Mouse (Mus musculus): Measurements from ENCODE around the gene Slc4a2. TPM values are rescaled to one million over a fixed set of nuclear protein-coding genes. Genes with fewer than 3 reads are reported as not detected.
A peak's percentile ranks its signal among the peaks of the same experiment; 100 is the strongest.
"Not testable (repeated sequence)": the region's sequence is repeated elsewhere in the genome, so short reads cannot be mapped to it uniquely, and the experiment has no call there.

Gene Slc4a2
- polyA plus RNA-seq, 1 experiment = 88.0 TPM

- Histone ChIP-seq H3K27ac (ENCODE audit: insufficient read depth, low read length) (no peak overlapping the region), H3K27me3 (ENCODE audit: control insufficient read depth, insufficient read depth, low read length) (no peaks in the 10 kb centered on the region), H3K4me1 (ENCODE audit: control insufficient read depth, insufficient read depth, low read length) (peaks cover 10% of the 10 kb centered on the region), H3K4me3 (replicated peaks; ENCODE audit: insufficient read depth, low read depth, low read length) (peak overlapping the region; percentile 17)
- no peak for TF ChIP-seq CTCF (IDR thresholded peaks at IDR 0.05; ENCODE audit: borderline replicate concordance, insufficient read depth, low read depth, low read length)
- no peak for TF ChIP-seq POLR2A (IDR thresholded peaks at IDR 0.05; ENCODE audit: borderline replicate concordance, insufficient read depth, low read length)
- no peak for DNase-seq
- 41% methylated on average over 25 of the region's 26 CpGs for WGBS
Measured at GRCm38 (mm10) chr5:24388246-24388915, 35.3 kb upstream of the Slc4a2 start.

GRCm38 (mm10) chr5:24389011-24389657 lies 34.5 kb upstream of the Slc4a2 start:
- DNase-seq = no peak
- Histone ChIP-seq H3K4me3 (replicated peaks; ENCODE audit: insufficient read depth, low read depth, low read length) (no peak overlapping the region), H3K27ac (ENCODE audit: insufficient read depth, low read length) (no peak overlapping the region), H3K4me1 (ENCODE audit: control insufficient read depth, insufficient read depth, low read length) (peaks cover 9% of the 10 kb centered on the region), H3K27me3 (ENCODE audit: control insufficient read depth, insufficient read depth, low read length) (no peaks in the 10 kb centered on the region)
- 76% methylated on average over 7 of the region's 7 CpGs for WGBS
- TF ChIP-seq POLR2A (IDR thresholded peaks at IDR 0.05; ENCODE audit: borderline replicate concordance, insufficient read depth, low read length) = no peak
- no peak for TF ChIP-seq CTCF (IDR thresholded peaks at IDR 0.05; ENCODE audit: borderline replicate concordance, insufficient read depth, low read depth, low read length)

GRCm38 (mm10) chr5:24389658-24390020 lies 34.0 kb upstream of the Slc4a2 start:
- no peak for TF ChIP-seq POLR2A (IDR thresholded peaks at IDR 0.05; ENCODE audit: borderline replicate concordance, insufficient read depth, low read length)
- no peak for TF ChIP-seq CTCF (IDR thresholded peaks at IDR 0.05; ENCODE audit: borderline replicate concordance, insufficient read depth, low read depth, low read length)
- Histone ChIP-seq H3K27ac (ENCODE audit: insufficient read depth, low read length) (no peak overlapping the region), H3K27me3 (ENCODE audit: control insufficient read depth, insufficient read depth, low read length) (no peaks in the 10 kb centered on the region), H3K4me1 (ENCODE audit: control insufficient read depth, insufficient read depth, low read length) (peaks cover 5% of the 10 kb centered on the region; the same call in 1 of the 2 replicates), H3K4me3 (replicated peaks; ENCODE audit: insufficient read depth, low read depth, low read length) (no peak overlapping the region)
- 85% methylated on average over 4 of the region's 4 CpGs for whole genome bisulfite sequencing
- DNase-seq = no peak

GRCm38 (mm10) chr5:24391864-24392263 lies 31.8 kb upstream of the Slc4a2 start, which contains the start of gene Atg9b:
TSS of gene Atg9b (minus strand) at chr5:24392143.
- peaks cover 5% of the 10 kb centered on the region; the same call in 1 of the 2 replicates for H3K4me1 ChIP-seq (ENCODE audit: control insufficient read depth, insufficient read depth, low read length)
- no peak for DNase-seq
- no peak within 1 kb of the TSS for H3K4me3 ChIP-seq (replicated peaks; ENCODE audit: insufficient read depth, low read depth, low read length)
- 82% methylated on average over 7 of the region's 7 CpGs for WGBS
- no peaks in the 10 kb centered on the region for H3K27me3 ChIP-seq (ENCODE audit: control insufficient read depth, insufficient read depth, low read length)
- no peak for TF ChIP-seq POLR2A (IDR thresholded peaks at IDR 0.05; ENCODE audit: borderline replicate concordance, insufficient read depth, low read length)
- no peak for TF ChIP-seq CTCF (IDR thresholded peaks at IDR 0.05; ENCODE audit: borderline replicate concordance, insufficient read depth, low read depth, low read length)
- H3K27ac ChIP-seq (ENCODE audit: insufficient read depth, low read length) = no peak within 1 kb of the TSS

GRCm38 (mm10) chr5:24392724-24393123 lies 30.9 kb upstream of the Slc4a2 start:
- H3K4me3 ChIP-seq (replicated peaks; ENCODE audit: insufficient read depth, low read depth, low read length) = no peak overlapping the region
- H3K27ac ChIP-seq (ENCODE audit: insufficient read depth, low read length) = no peak overlapping the region
- DNase-seq = no peak
- H3K27me3 ChIP-seq (ENCODE audit: control insufficient read depth, insufficient read depth, low read length) = no peaks in the 10 kb centered on the region
- no peak for TF ChIP-seq CTCF (IDR thresholded peaks at IDR 0.05; ENCODE audit: borderline replicate concordance, insufficient read depth, low read depth, low read length)
- TF ChIP-seq POLR2A (IDR thresholded peaks at IDR 0.05; ENCODE audit: borderline replicate concordance, insufficient read depth, low read length) = no peak
- no peaks in the 10 kb centered on the region for H3K4me1 ChIP-seq (ENCODE audit: control insufficient read depth, insufficient read depth, low read length)
- WGBS = 81% methylated on average over 7 of the region's 7 CpGs

GRCm38 (mm10) chr5:24393392-24393997 lies 30.1 kb upstream of the Slc4a2 start, which contains the start of gene Abcb8:
TSS of gene Abcb8 (plus strand) at chr5:24393663.
- H3K4me1 ChIP-seq (ENCODE audit: control insufficient read depth, insufficient read depth, low read length) = no peaks in the 10 kb centered on the region
- TF ChIP-seq POLR2A (IDR thresholded peaks at IDR 0.05; ENCODE audit: borderline replicate concordance, insufficient read depth, low read length) (no peak), CTCF (IDR thresholded peaks at IDR 0.05; ENCODE audit: borderline replicate concordance, insufficient read depth, low read depth, low read length) (peak; percentile 69; the same call in 1 of the 2 replicates)
- H3K4me3 ChIP-seq (replicated peaks; ENCODE audit: insufficient read depth, low read depth, low read length) = peak within 1 kb of the TSS; percentile 79
- WGBS = 25% methylated on average over 7 of the region's 7 CpGs
- DNase-seq = peak; percentile 72 to 76
- H3K27me3 ChIP-seq (ENCODE audit: control insufficient read depth, insufficient read depth, low read length) = no peaks in the 10 kb centered on the region
- H3K27ac ChIP-seq (ENCODE audit: insufficient read depth, low read length) = peak within 1 kb of the TSS; percentile 51

- Histone ChIP-seq H3K27me3 (ENCODE audit: control insufficient read depth, insufficient read depth, low read length) (no peaks in the 10 kb centered on the region), H3K27ac (ENCODE audit: insufficient read depth, low read length) (peak overlapping the region; percentile 51), H3K4me3 (replicated peaks; ENCODE audit: insufficient read depth, low read depth, low read length) (peak overlapping the region; percentile 79), H3K4me1 (ENCODE audit: control insufficient read depth, insufficient read depth, low read length) (no peaks in the 10 kb centered on the region)
- WGBS = under 1% methylated on average over 36 of the region's 36 CpGs
- TF ChIP-seq CTCF (IDR thresholded peaks at IDR 0.05; ENCODE audit: borderline replicate concordance, insufficient read depth, low read depth, low read length) = peak; percentile 76
- peak; percentile 62; the same call in 1 of the 2 replicates for TF ChIP-seq POLR2A (IDR thresholded peaks at IDR 0.05; ENCODE audit: borderline replicate concordance, insufficient read depth, low read length)
- peak; percentile 98 for DNase-seq
Measured at GRCm38 (mm10) chr5:24394165-24394894, 29.3 kb upstream of the Slc4a2 start.

GRCm38 (mm10) chr5:24396254-24396653 lies 27.4 kb upstream of the Slc4a2 start:
- not testable (repeated sequence) for H3K27ac ChIP-seq (ENCODE audit: insufficient read depth, low read length); H3K27me3 ChIP-seq (ENCODE audit: control insufficient read depth, insufficient read depth, low read length); DNase-seq; H3K4me3 ChIP-seq (replicated peaks; ENCODE audit: insufficient read depth, low read depth, low read length)
- peaks cover 15% of the 10 kb centered on the region for H3K4me1 ChIP-seq (ENCODE audit: control insufficient read depth, insufficient read depth, low read length)
- 93% methylated on average over 6 of the region's 6 CpGs for WGBS
